Mouse (Mus musculus): ENCODE results near the gene Themis.

The Themis gene

DNA sequence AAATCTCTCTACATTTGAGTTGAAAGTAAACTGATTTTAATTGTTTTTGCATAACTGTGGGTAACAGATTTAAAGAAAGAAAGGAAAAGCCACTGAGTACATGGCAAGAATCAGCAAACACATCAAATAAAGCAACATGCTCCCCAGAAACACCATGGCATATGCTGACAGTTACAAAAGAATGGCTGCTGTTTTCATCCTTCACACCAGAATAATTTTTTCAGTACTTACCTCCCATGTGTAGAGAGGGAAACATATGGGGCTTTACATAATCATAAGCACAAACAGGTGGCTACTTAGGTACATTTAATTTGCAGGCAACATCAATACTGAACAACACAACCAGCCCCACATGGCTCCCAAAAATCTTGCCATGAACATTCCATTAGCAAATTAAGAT lies 86.8 kb downstream of the Themis start:
- in situ Hi-C loops (cut with MboI; ENCODE audit: low pct_unique_long_range_greater_than_20kb in 1 of 2, low sequenced_read_pairs in 2 of 2, unreplicated experiment in 1 of 2), result no loop called here

DNA sequence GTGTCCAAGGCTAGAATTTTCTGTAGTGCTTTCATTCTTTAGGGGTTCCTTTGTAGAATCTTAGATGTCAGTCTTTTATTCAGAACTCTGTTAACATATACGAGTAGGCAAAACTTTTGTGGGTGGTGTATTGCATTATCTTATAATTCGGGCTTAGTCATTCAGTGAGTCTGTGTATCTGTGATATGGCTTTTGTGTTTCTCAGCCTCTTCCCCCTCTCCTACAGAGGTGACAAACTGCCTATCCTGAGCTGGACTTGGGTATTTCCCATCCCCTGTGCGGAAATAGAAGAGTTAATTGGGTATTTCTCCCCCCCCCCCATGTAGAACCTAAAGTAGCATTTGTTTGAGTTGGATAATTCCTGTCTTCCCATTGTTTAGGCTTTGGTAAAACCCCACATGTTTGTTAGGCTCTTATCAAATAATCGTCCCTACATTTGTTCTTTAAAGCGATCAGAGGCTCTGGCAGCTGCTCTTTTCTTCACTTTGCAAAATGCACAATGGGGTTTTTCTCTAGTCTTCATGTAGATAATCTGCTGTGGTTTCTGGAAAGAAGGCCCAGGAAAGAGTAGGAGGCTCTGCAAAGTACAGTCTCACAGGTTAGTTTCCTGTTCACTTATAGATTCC lies 108.7 kb downstream of the Themis start:
- in situ Hi-C loops (cut with MboI; ENCODE audit: low pct_unique_long_range_greater_than_20kb in 1 of 2, low sequenced_read_pairs in 2 of 2, unreplicated experiment in 1 of 2), result no loop called here

DNA sequence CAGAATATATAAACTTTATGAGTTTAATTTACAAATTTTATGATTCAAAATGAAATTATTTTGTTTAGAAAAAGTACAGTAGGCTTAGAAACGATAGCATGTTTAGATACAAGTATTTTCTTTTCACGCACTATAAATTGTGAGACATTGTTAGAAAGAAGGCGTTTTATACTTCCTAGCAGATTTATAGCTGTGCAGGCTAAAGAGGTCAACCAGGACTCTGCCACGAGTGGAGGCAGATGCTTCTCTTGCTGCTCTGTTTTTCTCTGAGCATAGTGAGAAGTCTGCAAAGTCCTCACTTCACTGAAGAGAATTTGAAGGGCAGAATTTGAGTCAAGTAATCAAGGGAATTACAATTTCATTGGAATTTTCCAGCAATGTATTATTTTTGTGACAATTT lies 131.3 kb downstream of the Themis start:
- in situ Hi-C loops (cut with MboI; ENCODE audit: low pct_unique_long_range_greater_than_20kb in 1 of 2, low sequenced_read_pairs in 2 of 2, unreplicated experiment in 1 of 2), result no loop called here

DNA sequence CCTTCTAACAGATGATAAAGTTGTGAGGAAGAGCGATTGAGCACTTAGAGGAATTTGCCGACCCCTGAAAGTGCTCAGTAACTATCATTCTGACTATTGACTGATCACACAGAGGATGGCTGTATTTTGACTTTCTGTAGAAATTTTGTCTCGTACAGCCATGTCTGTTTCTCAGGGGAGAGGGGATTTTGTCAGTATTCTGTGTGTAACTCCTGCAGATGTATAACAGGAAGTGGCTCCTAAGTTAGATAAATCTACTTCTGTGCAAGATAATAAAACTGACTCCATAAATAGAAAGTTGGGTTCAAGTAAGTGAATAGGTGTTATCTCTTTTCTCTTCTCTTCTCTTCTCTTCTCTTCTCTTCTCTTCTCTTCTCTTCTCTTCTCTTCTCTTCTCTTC lies 137.0 kb downstream of the Themis start:
- in situ Hi-C loops (cut with MboI; ENCODE audit: low pct_unique_long_range_greater_than_20kb in 1 of 2, low sequenced_read_pairs in 2 of 2, unreplicated experiment in 1 of 2), result no loop called here

DNA sequence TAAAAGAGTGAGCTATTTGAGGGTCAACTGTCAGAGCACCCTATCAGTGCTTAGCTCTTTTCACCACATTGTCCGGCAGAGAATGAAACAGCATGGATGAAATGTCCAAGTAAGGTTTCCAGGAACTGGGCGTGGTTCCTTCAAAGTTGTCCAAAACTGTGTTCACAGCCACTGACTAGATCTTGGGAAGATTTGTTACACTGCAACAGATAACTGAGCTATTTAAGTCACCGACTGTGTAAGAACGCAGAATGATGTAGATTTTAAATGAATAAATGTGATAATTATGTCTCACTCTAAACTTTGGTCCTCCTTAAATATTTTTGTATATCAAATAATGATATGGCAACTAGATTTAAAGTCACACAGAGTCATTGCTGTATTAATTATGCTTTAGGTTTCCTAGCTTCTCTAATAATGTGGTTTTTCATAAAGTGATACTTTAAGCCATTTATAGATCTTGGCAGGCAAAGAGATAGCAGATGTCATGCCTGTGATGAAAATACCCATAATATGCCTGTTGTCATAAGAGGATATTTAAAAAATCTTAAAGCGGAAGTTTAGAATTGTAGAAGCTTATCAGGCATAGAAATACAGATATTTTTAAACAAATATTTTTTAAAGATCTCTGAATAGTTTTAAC lies 143.9 kb downstream of the Themis start:
- in situ Hi-C loops (cut with MboI; ENCODE audit: low pct_unique_long_range_greater_than_20kb in 1 of 2, low sequenced_read_pairs in 2 of 2, unreplicated experiment in 1 of 2), result no loop called here

DNA sequence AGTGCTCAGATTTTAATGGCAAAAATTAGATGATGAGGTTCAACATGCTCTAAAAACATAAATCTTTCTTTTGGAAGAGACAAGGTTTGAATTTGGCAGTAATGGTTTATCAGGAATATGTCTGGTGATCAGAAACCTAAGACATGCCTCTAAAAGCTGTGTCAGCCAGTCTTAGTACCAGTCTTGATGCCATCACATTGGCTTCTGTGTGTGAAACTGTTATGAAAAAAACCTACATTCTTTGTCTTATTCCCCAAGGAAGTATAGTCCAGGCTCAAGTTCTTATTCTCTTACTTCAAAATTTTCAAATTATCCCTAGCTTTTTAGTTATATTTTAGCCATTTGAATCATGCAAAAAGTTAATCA lies 144.4 kb downstream of the Themis start:
- in situ Hi-C loops (cut with MboI; ENCODE audit: low pct_unique_long_range_greater_than_20kb in 1 of 2, low sequenced_read_pairs in 2 of 2, unreplicated experiment in 1 of 2), result no loop called here

DNA sequence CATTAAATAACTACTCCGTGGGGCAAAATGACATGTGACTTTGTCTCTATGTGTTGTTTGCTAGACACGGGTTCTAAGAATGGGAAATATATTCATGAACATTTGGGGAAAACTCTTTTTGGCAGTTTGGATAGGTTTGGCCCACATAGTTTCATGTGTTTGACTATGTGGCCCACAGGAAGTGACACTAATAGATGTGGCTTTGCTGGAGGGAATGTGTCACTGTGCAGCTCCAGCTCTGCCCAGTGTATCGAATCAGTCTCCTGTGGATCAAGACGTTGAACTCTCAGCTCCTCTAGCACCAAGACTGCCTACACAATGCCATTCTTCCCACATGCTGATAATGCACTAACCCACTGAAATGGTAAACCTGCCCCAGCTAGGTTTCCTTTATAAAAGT lies 148.0 kb downstream of the Themis start:
- in situ Hi-C loops (cut with MboI; ENCODE audit: low pct_unique_long_range_greater_than_20kb in 1 of 2, low sequenced_read_pairs in 2 of 2, unreplicated experiment in 1 of 2), result no loop called here

DNA sequence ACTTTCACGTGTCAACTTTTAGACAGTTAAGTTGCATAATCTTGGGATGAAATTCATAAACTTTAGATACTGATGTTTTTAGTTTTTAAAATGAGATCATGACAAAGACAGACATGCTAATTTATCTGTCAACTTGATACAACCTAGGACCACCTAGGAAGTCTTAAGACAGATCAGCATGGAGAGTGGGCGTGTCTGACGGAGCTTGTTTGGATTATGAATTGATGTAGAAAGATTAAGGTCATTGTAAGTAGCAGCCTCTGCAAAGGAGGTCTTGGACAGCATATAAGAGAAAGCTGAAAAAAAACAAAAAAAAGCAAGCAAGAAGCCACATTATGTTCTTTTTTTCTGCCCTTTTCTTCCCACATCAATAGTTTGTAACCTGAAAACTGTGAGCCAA lies 154.2 kb downstream of the Themis start:
- in situ Hi-C loops (cut with MboI; ENCODE audit: low pct_unique_long_range_greater_than_20kb in 1 of 2, low sequenced_read_pairs in 2 of 2, unreplicated experiment in 1 of 2), result no loop called here

DNA sequence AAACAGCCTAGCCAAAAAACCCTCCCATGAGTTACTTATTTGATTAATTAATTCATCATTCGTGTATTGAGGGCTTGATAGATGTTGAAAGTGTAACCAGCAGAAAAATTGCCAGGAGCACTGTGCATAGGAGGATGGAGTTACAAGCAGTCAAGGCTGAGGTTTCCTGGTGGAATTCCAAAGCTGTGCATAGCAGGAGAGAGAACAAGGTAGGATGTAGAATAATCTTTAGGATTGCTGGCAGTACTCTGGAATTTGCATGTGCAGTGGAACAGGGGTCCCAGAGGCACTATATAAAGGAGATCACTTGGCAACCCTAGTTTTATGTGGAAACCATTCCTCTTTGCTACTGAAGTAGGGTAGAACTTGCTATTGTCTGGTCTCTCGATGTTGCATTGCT lies 174.4 kb downstream of the Themis start:
- in situ Hi-C loops (cut with MboI; ENCODE audit: low pct_unique_long_range_greater_than_20kb in 1 of 2, low sequenced_read_pairs in 2 of 2, unreplicated experiment in 1 of 2), result loop anchor here (10.0 to 25.0 kb wide), 2 partner anchors 98 to 355 kb away; no protein-coding TSS in a partner anchor

DNA sequence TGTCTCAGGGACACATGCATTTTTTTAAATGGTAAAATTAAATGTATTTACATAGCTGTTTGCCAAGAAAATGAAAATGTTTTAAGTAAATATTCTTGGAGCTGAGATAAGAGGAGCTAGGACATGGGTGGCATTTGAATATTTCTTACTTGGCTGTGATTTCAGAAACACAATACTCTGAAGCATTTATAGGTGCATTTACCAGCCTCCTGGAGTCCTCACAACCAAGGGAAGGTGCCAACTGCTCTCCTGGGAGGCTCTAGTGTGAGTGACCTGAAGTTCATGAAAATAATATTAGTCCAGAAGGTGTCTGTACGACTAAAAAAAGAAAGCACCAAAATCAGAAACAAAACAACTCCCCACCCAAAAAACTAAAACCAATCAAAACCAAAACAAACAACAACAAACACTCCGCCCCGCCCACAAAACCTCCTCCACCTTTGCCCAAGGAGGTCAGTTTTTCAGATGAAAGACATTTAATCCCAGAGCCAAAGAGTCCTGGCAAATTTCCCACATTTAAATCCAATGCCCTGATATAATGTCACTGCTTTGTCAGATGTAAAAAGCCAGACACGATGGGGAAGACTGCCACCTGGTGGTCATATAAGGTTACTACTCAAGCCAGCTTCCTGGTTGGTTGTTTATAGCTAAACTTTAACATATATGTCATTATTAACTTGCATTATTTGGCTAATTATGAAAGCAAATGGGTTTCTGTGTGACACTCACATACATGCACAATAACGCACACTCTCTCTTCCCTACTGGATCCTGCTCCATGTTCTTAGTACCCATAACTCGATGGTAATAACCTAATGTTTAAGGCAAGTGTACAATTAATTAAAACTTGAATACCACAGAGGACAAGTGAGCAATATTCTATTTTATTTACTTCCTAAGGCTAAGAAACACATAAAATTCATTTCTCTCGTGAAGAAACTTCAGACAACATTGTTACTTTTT lies 175.9 kb downstream of the Themis start:
- in situ Hi-C loops (cut with MboI; ENCODE audit: low pct_unique_long_range_greater_than_20kb in 1 of 2, low sequenced_read_pairs in 2 of 2, unreplicated experiment in 1 of 2), result loop anchor here (10.0 to 25.0 kb wide), 2 partner anchors 99 to 357 kb away; no protein-coding TSS in a partner anchor

DNA sequence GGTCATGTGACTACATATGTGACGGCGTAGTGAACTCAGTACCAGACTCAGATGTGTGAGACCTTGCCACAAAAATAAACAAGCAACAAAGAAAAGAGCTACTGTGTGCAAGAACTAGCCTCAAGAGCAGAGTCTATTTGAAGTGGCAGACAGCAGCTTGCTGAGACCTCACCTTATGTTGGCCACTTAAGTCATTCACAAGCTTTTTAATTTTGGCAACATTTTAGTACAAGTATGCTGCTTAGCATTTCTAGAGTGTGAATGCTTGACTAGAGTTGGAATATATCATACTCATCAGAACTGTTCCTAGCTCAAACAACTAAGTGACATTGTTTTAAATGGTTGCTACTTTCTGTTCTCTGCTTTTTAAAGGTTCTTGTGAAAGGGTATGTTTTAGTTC lies 188.0 kb downstream of the Themis start:
- in situ Hi-C loops (cut with MboI; ENCODE audit: low pct_unique_long_range_greater_than_20kb in 1 of 2, low sequenced_read_pairs in 2 of 2, unreplicated experiment in 1 of 2), result no loop called here

DNA sequence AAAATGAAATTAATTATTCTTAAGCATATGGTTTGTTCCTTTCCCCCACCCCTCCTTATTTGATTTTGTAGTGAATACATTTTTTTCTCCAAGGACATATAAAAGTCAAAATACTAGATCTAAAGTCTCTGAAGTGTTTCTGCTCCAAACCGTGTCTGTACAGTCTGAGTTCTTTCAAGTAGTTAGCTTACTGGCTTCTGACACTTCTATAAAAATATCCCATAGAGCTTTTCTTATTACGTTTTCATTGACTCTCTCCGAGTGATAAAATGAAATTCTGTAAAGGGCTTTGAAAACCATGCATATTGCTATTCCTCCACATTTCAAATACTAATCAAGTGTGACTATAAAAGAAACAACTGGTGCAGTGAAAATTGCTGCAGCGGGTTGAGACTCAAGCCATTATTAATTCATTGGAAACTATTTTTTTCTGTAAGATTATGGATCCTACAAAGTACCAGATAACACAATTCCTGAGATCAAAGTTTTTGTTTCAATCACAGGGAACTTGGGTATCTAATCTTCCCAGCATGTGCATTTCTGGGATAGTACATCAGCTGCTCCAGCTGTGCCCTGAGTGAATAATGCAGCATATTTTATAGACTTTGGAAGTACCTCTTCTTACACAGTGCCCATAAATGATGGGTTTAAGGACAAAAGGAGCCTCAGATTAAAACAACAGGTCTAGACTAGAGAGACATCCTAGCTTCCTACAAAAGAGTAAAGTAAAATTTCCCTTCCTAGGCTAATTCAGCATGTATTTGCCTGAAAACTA lies 202.6 kb downstream of the Themis start:
- in situ Hi-C loops (cut with MboI; ENCODE audit: low pct_unique_long_range_greater_than_20kb in 1 of 2, low sequenced_read_pairs in 2 of 2, unreplicated experiment in 1 of 2), result no loop called here

DNA sequence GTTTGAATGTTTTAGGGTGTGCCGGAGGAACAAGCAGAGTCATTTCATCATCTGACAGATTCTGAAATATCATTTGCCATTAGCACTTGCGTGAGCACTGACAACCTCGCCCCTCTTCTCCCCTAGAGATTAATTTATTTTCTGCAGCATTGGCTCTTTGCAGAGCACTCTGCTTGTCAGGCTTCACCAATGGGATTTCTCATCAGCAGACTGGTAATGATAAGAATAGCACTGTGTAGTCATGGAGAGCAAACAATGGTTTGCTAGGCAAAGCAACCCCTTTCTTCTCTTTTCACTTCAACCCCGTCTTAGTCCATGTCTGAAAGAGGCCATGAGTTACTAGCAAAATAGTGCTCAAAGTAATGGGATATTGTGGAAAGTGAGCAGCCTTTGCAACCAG lies 206.4 kb downstream of the Themis start:
- in situ Hi-C loops (cut with MboI; ENCODE audit: low pct_unique_long_range_greater_than_20kb in 1 of 2, low sequenced_read_pairs in 2 of 2, unreplicated experiment in 1 of 2), result no loop called here

DNA sequence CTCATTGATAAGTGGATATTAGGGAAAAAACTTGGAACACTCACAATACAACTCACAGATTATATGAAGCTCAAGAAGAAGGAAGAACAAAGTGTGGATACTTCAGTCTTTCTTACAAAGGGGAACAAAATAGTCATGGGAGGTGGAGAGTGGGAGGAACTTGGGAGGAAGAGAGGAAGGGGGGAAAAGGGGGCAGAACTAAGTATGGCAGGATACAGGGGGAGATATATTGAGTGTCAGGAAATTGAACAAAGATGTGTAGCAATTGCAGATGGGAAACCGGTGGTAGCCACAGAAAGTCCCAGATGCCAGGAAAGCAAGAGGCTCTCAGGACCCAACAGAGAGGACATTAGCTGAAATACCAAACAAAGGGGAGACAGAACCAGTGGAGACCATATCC lies 219.5 kb downstream of the Themis start:
- in situ Hi-C loops (cut with MboI; ENCODE audit: low pct_unique_long_range_greater_than_20kb in 1 of 2, low sequenced_read_pairs in 2 of 2, unreplicated experiment in 1 of 2), result no loop called here

DNA sequence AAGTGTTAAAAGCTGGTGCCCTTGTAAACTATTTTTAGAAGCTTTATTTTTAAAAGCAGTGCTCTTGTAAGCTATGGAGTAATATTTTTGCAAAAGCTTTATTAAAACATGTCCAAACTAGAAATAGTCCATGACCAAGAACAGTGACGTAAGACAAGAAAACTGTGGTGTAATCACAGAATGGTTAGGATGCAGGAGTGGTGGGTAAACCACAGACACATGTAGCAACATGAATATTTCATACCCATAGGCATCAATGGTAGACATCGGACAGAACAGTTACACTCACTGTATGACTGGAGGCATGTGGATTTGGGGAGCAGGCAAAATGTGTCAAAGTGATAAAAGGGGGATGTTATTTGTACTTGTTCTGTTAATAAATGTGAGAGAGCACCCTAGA lies 222.7 kb downstream of the Themis start:
- in situ Hi-C loops (cut with MboI; ENCODE audit: low pct_unique_long_range_greater_than_20kb in 1 of 2, low sequenced_read_pairs in 2 of 2, unreplicated experiment in 1 of 2), result no loop called here

DNA sequence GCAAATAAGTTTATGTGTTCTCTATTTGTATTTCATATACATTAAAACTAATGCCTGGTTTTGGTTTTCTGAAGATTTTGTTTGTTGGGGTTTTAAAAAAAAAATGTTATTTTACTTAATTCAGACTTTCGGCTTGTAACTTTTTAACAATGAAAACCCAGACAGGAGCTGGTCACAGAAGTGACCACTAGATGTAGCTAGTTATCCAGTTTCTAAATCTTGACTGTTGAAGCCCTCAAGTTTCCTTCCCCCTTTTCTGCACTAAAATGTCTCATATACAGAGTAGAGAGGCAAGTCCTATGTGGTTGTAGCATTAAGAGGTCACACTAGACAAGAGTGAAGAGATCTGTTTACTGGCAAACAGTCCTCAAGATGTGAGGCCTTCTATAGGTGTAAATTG lies 230.2 kb downstream of the Themis start:
- in situ Hi-C loops (cut with MboI; ENCODE audit: low pct_unique_long_range_greater_than_20kb in 1 of 2, low sequenced_read_pairs in 2 of 2, unreplicated experiment in 1 of 2), result no loop called here
